Mouse (Mus musculus): ENCODE results near the gene Lrrn2. TPM values are rescaled to one million over a fixed set of nuclear protein-coding genes. Genes with fewer than 3 reads are reported as not detected.
"Not testable (repeated sequence)": the region's sequence is repeated elsewhere in the genome, so short reads cannot be mapped to it uniquely, and the experiment has no call there.

Lrrn2 gene
- polyA plus RNA-seq, 1 experiment from 2014 or later = 9.8 TPM

GRCm38 (mm10) chr1:132977402-132977801 is 97.3 kb downstream of the Lrrn2 start:
- Histone ChIP-seq H3K27me3 (replicated peaks) (no peaks in the 10 kb centered on the region), H3K4me2 (no peak overlapping the region), H3K4me1 (replicated peaks) (no peaks in the 10 kb centered on the region), H3K4me3 (no peak overlapping the region), H3K9me3 (replicated peaks) (no peaks in the 10 kb centered on the region), H3K9ac (no peak overlapping the region), H3K27ac (ENCODE audit: poor library complexity, severe bottlenecking) (no peak overlapping the region), H3K36me3 (peaks cover 20% of the 10 kb centered on the region)
- ATAC-seq (ENCODE audit: insufficient number of reproducible peaks, low FRiP score) = no peak
- WGBS = 73% methylated on average over 1 of the region's 1 CpGs

GRCm38 (mm10) chr1:132981232-132981631 is 101.2 kb downstream of the Lrrn2 start:
- ATAC-seq (ENCODE audit: insufficient number of reproducible peaks, low FRiP score) = no peak
- Histone ChIP-seq H3K4me1 (replicated peaks) (no peaks in the 10 kb centered on the region), H3K4me2 (no peak overlapping the region), H3K27ac (ENCODE audit: poor library complexity, severe bottlenecking) (no peak overlapping the region), H3K27me3 (replicated peaks) (no peaks in the 10 kb centered on the region), H3K4me3 (no peak overlapping the region), H3K9ac (no peak overlapping the region), H3K36me3 (peaks cover 46% of the 10 kb centered on the region), H3K9me3 (replicated peaks) (no peaks in the 10 kb centered on the region)
- 86% methylated on average over 6 of the region's 6 CpGs for WGBS

- no peak for ATAC-seq (ENCODE audit: insufficient number of reproducible peaks, low FRiP score)
- Histone ChIP-seq H3K27me3 (replicated peaks) (no peaks in the 10 kb centered on the region), H3K4me2 (no peak overlapping the region), H3K4me3 (no peak overlapping the region), H3K36me3 (peaks cover 57% of the 10 kb centered on the region), H3K9me3 (replicated peaks) (no peaks in the 10 kb centered on the region), H3K9ac (no peak overlapping the region), H3K27ac (ENCODE audit: poor library complexity, severe bottlenecking) (no peak overlapping the region), H3K4me1 (replicated peaks) (peaks cover 3% of the 10 kb centered on the region; the same call in 1 of the 2 replicates)
- WGBS = 64% methylated on average over 7 of the region's 7 CpGs
These were observed 102.7 kb downstream of the Lrrn2 start for GRCm38 (mm10) chr1:132982728-132983127.

GRCm38 (mm10) chr1:132988556-132989459 is 108.7 kb downstream of the Lrrn2 start:
- H3K27me3 ChIP-seq (replicated peaks); ATAC-seq (ENCODE audit: insufficient number of reproducible peaks, low FRiP score); H3K9me3 ChIP-seq (replicated peaks); H3K4me1 ChIP-seq (replicated peaks); H3K9ac ChIP-seq; H3K4me2 ChIP-seq; H3K27ac ChIP-seq (ENCODE audit: poor library complexity, severe bottlenecking); H3K4me3 ChIP-seq: not testable (repeated sequence)
- 70% methylated on average over 12 of the region's 12 CpGs for WGBS
- peaks cover 77% of the 10 kb centered on the region for H3K36me3 ChIP-seq

Small RNAs within 50 kb of the gene (microRNA-seq; reads per million reads assigned to microRNA genes)
- gene Gm44300 = not detected

Other genes with a start within 250 kb of the Lrrn2 start
- 0.18 and 0.46 TPM in 2 replicates for gene Nfasc, start 138.5 kb upstream of the Lrrn2 start, polyA plus RNA-seq (2016; fragmentation: Nextera tagmentation; extraction: Ambion mirVana)
- gene Mdm4, start 150.3 kb downstream of the Lrrn2 start, polyA plus RNA-seq (2016; fragmentation: Nextera tagmentation; extraction: Ambion mirVana) = 31.3 and 35.5 TPM in 2 replicates
- 11.5 and 11.7 TPM in 2 replicates for gene Pik3c2b, start 165.4 kb downstream of the Lrrn2 start, polyA plus RNA-seq (2016; fragmentation: Nextera tagmentation; extraction: Ambion mirVana)

Measured in heart, embryonic 12.5 days (tissue).